Mouse (Mus musculus) heart, embryonic 14.5 days (tissue): Measurements from ENCODE around the gene Grik4. TPM values are rescaled to one million over a fixed set of nuclear protein-coding genes. Genes with fewer than 3 reads are reported as not detected.
A peak's percentile ranks its signal among the peaks of the same experiment; 100 is the strongest.

Experiments used
- ATAC-seq: fragments of 200-750 bp; cut with Nextera tagmentation; 2 replicates; pipeline ENCODE4 v1.8.0; 2017; ENCODE audit warnings: low read depth, moderate TSS enrichment; ENCODE audit not compliant: insufficient number of reproducible peaks, insufficient read depth, low FRiP score
- H3K27ac ChIP-seq, 2 experiments: fragments of 200-500 bp in 1 of 2; fragments of 300-500 bp in 1 of 2; sonication (generic) in 1 of 2; replicated peaks in 1 of 2; 2 replicates each; pipeline ENCODE4 v1.5.1; 2012 to 2014; ENCODE audit warnings: low read depth in 2 of 2, low read length in 2 of 2, control low read depth in 1 of 2, mild to moderate bottlenecking in 1 of 2, mixed read lengths in 1 of 2; ENCODE audit not compliant: control insufficient read depth in 1 of 2, insufficient read depth in 1 of 2
- H3K27me3 ChIP-seq: fragments of 300-500 bp; sonication (generic); 2 replicates; pipeline ENCODE4 v1.6.1; 2014; ENCODE audit warnings: mild to moderate bottlenecking, low read length, control low read depth; ENCODE audit not compliant: control insufficient read depth, insufficient read depth
- H3K36me3 ChIP-seq: fragments of 300-500 bp; sonication (generic); 2 replicates; pipeline ENCODE4 v1.6.1; 2014; ENCODE audit warnings: mild to moderate bottlenecking, control low read depth, low read length, mixed read lengths; ENCODE audit not compliant: control insufficient read depth, insufficient read depth
- H3K4me1 ChIP-seq, 2 experiments: fragments of 200-500 bp in 1 of 2; fragments of 300-500 bp in 1 of 2; sonication (generic) in 1 of 2; 2 replicates each; pipeline ENCODE4 v1.6.1; 2012 to 2014; ENCODE audit warnings: low read length in 2 of 2, control low read depth in 1 of 2, mixed read lengths in 1 of 2; ENCODE audit not compliant: control insufficient read depth in 2 of 2, insufficient read depth in 2 of 2
- H3K4me2 ChIP-seq: fragments of 300-500 bp; sonication (generic); 2 replicates; pipeline ENCODE4 v1.6.1; 2014; ENCODE audit warnings: mild to moderate bottlenecking, low read length
- H3K4me3 ChIP-seq, 2 experiments: fragments of 200-500 bp in 1 of 2; fragments of 300-500 bp in 1 of 2; sonication (generic) in 1 of 2; 2 replicates each; pipeline ENCODE4 v1.5.1; 2012 to 2014; ENCODE audit warnings: low read length in 2 of 2, mild to moderate bottlenecking in 2 of 2, control low read depth in 1 of 2, low read depth in 1 of 2, moderate library complexity in 1 of 2; ENCODE audit not compliant: control insufficient read depth in 1 of 2, insufficient read depth in 1 of 2
- H3K9ac ChIP-seq: fragments of 300-500 bp; sonication (generic); 2 replicates; pipeline ENCODE4 v1.6.1; 2014; ENCODE audit warnings: mild to moderate bottlenecking, low read length
- H3K9me3 ChIP-seq: fragments of 300-500 bp; sonication (generic); 2 replicates; pipeline ENCODE4 v1.6.1; 2016; ENCODE audit warnings: low read length, control low read depth; ENCODE audit not compliant: control insufficient read depth
- WGBS: fragments of 180-500 bp; shearing (Covaris S2); extraction: QIAGEN DNeasy Blood & Tissue Kit; methylation state at CpG from one replicate; pipeline ENCODE4 v1.1.7; 2014; 5-methylcytosine and 5-hydroxymethylcytosine counted together
- polyA plus RNA-seq: library from polyadenylated mRNA; unstranded; fragments of >200 nt; fragmentation: Nextera tagmentation; extraction: Ambion mirVana; gene quantifications from 2 replicates; pipeline ENCODE4 v1.2.1, GENCODE M21; 2014

The Grik4 gene
- polyA plus RNA-seq, 1 experiment from 2014 or later = 0.09 TPM

- ATAC-seq = no peak
- Histone ChIP-seq H3K9me3 (no peaks in the 10 kb centered on the region), H3K36me3 (peaks cover 13% of the 10 kb centered on the region), H3K9ac (no peak overlapping the region), H3K4me3 (no peak overlapping the region), H3K4me1 (no peaks in the 10 kb centered on the region; a peak in 1 of 4 replicates), H3K27ac (no peak overlapping the region), H3K4me2 (no peak overlapping the region), H3K27me3 (no peaks in the 10 kb centered on the region)
- WGBS = 90% methylated on average over 6 of the region's 6 CpGs
These were observed 18.2 kb upstream of the Grik4 start for GRCm38 (mm10) chr9:42962506-42962905.

DNA sequence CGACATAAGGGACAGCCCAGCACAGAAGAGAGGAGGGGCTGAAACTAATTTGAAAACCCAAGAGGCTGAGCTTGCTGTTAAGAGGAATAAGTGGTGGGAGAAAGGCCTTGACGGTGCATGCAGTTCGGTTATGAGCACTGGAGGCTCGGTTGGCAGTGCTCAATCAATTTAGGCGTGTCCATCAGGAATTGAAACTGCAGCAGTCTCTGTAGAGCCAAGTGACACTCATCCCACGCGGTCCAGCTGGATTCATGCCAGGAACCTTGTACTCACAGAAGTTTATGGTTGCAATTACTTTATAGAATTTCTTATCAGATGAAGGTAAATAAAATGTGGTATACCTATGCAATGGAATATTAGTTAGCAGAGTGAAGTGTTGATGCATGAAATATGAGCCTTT is 14.1 kb upstream of the Grik4 start:
- no peak overlapping the region for H3K4me3 ChIP-seq
- no peaks in the 10 kb centered on the region; a peak in 1 of 4 replicates for H3K4me1 ChIP-seq
- no peaks in the 10 kb centered on the region for H3K27me3 ChIP-seq
- H3K27ac ChIP-seq = no peak overlapping the region
- H3K9me3 ChIP-seq = 0 out of 2 replicates have a peak, but pooled peaks cover 3% of the 10 kb centered on the region
- 66% methylated on average over 7 of the region's 7 CpGs for WGBS
- ATAC-seq = no peak
- H3K4me2 ChIP-seq = no peak overlapping the region
- H3K36me3 ChIP-seq = no peaks in the 10 kb centered on the region
- H3K9ac ChIP-seq = no peak overlapping the region

- peaks cover 31% of the 10 kb centered on the region for H3K27me3 ChIP-seq
- no peak overlapping the region for H3K27ac ChIP-seq
- 47% methylated on average over 1 of the region's 1 CpGs for WGBS
- no peak for ATAC-seq
- H3K4me3 ChIP-seq = no peak overlapping the region
- H3K36me3 ChIP-seq = no peaks in the 10 kb centered on the region
- H3K4me2 ChIP-seq = no peak overlapping the region
- peaks cover 0 to 9% of the 10 kb centered on the region in 2 experiments; a peak in 3 of 4 replicates for H3K4me1 ChIP-seq
- no peaks in the 10 kb centered on the region for H3K9me3 ChIP-seq
- H3K9ac ChIP-seq = no peak overlapping the region
These were observed 4.1 kb upstream of the Grik4 start for GRCm38 (mm10) chr9:42948381-42948780.

DNA sequence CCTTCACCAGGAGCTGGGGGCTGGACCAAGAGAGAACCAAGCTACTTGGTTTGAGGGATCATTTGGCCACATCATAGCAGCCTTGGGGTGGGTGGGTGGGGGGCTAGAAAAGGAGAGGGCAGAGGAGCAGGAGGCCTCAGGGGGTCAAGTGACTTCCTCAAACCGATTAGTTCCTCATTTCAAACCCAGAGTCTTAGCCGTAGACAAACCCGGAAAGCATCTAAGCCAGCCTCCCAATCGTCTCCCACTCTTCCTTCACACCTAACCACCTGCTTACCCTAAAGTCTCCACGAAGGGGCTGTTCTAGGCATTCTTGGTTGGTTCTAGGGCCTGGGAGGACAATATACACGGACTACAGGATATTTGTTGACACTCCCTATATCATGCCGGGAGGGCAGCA is 881 bp upstream of the Grik4 start:
- 76% methylated on average over 7 of the region's 7 CpGs for WGBS
- no peak for ATAC-seq
- H3K9me3 ChIP-seq = no peaks in the 10 kb centered on the region
- H3K4me3 ChIP-seq = no peak overlapping the region
- H3K4me1 ChIP-seq = peaks cover 2 to 10% of the 10 kb centered on the region in 2 experiments; a peak in 3 of 4 replicates
- H3K9ac ChIP-seq = no peak overlapping the region; the same call in 1 of the 2 replicates
- no peaks in the 10 kb centered on the region for H3K36me3 ChIP-seq
- H3K4me2 ChIP-seq = no peak overlapping the region
- H3K27me3 ChIP-seq = peaks cover 62% of the 10 kb centered on the region
- H3K27ac ChIP-seq = no peak overlapping the region

DNA sequence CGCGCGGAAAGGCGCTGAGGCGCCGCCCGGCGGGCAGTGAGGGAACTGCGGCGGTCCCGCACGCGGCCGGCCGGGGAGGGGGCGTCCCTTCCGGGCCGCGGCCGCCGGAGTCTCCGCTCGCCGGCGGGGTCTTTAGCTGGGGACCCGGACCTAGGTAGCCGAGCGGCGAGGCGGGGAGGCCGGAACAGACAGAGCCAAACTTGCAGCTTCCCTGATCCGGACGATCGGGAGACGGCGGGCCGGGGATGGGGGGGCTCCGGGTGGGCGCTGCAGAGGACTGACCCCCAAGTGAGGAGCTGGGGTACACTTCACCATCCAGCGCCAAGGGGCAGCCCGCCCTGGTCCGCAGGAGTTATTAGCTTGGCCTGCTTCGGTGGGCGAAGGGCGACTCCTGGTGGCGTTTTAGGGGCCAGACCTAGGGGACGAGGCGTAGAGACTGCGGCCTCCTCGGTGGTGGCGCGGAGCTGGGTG is 278 bp upstream of the Grik4 start:
- Histone ChIP-seq H3K4me1 (peaks cover 2 to 10% of the 10 kb centered on the region in 2 experiments; a peak in 3 of 4 replicates), H3K9ac (peak overlapping the region; percentile 74), H3K27ac (no peak overlapping the region), H3K4me2 (peak overlapping the region; percentile 99), H3K36me3 (no peaks in the 10 kb centered on the region), H3K27me3 (peaks cover 68% of the 10 kb centered on the region), H3K9me3 (no peaks in the 10 kb centered on the region), H3K4me3 (peak overlapping the region; percentile 62 to 65)
- peak; percentile 75 for ATAC-seq
- WGBS = under 1% methylated on average over 51 of the region's 52 CpGs

DNA sequence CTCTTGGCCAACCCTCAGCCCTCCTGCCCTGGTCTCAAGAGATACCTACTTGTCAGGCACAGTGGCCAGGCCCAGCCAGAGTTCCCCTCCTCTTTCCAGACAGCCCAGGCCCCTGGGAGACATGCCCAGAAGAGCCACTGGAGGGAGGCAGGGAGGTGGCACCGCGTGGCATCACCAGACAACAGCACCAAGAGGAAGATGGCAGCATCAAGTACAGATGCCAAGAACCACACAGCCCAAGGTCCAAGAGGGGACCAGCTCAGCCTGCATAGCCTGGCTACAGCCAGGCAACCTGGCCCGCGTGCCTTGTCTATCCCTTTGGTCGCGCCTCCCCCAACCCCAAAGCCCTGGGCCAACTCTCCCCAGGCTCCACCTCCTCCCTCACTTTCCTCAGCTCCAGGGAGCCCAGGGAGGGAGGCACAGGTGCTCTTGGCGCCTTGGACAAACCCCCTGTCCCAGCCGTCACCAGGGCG is 1.2 kb downstream of the Grik4 start:
- 6% methylated on average over 9 of the region's 9 CpGs for WGBS
- Histone ChIP-seq H3K4me3 (peak overlapping the region in 1 of 2 experiments; percentile 65; a peak in 2 of 4 replicates), H3K27ac (no peak overlapping the region), H3K4me2 (peak overlapping the region; percentile 99), H3K36me3 (no peaks in the 10 kb centered on the region), H3K4me1 (peaks cover 2 to 10% of the 10 kb centered on the region in 2 experiments; a peak in 3 of 4 replicates), H3K27me3 (peaks cover 70% of the 10 kb centered on the region), H3K9me3 (no peaks in the 10 kb centered on the region), H3K9ac (no peak overlapping the region)
- ATAC-seq = no peak

DNA sequence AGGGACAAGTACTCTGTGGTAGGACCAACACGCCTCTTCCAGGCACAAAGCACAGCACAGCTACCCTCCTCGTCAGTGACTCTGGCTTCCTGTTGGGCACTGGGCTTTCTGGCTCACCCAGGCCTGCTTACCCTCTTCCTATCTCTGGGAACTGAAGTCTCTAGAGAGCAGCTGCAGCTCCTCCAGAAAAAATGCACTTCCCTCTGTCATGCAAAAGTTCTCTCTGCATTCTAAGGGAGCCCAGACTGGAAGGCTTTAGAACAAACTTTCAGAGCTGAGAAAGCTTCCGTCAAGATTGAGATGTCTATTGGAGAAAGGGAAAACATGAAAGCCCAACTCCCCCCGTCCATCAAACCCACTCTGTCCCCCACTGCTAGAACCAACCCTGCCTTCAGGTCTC is 2.1 kb downstream of the Grik4 start:
- H3K4me2 ChIP-seq = no peak overlapping the region

GRCm38 (mm10) chr9:42932146-42932545 is 12.1 kb downstream of the Grik4 start:
- Histone ChIP-seq H3K9me3 (no peaks in the 10 kb centered on the region), H3K4me3 (no peak overlapping the region), H3K4me1 (peaks cover 0 to 5% of the 10 kb centered on the region in 2 experiments; a peak in 1 of 4 replicates), H3K36me3 (no peaks in the 10 kb centered on the region), H3K9ac (no peak overlapping the region), H3K4me2 (no peak overlapping the region), H3K27me3 (peaks cover 44% of the 10 kb centered on the region), H3K27ac (no peak overlapping the region)
- no peak for ATAC-seq
- 35% methylated on average over 7 of the region's 7 CpGs for WGBS

More for the DNA sequence above, 2.1 kb downstream of the Grik4 start:
- H3K4me1 ChIP-seq = peaks cover 2 to 10% of the 10 kb centered on the region in 2 experiments; a peak in 3 of 4 replicates
- peaks cover 68% of the 10 kb centered on the region for H3K27me3 ChIP-seq
- H3K9me3 ChIP-seq = no peaks in the 10 kb centered on the region
- no peak for ATAC-seq
- H3K36me3 ChIP-seq = no peaks in the 10 kb centered on the region
- no peak overlapping the region for H3K27ac ChIP-seq
- no peak overlapping the region for H3K4me3 ChIP-seq
- WGBS = 62% methylated on average over 4 of the region's 4 CpGs
- H3K9ac ChIP-seq = no peak overlapping the region
